Mouse (Mus musculus) CH12.LX (cell line): ENCODE measurements around the gene Vsig10. TPM values are rescaled to one million over a fixed set of nuclear protein-coding genes. Genes with fewer than 3 reads are reported as not detected.

ENCODE experiments used
- DNase-seq: peaks from one replicate; pipeline ENCODE4 v3.0.0-alpha.2; 2013; ENCODE audit errors: extremely low read depth
- H3K27ac ChIP-seq: 2 replicates; pipeline ENCODE4 v1.5.1; 2012; ENCODE audit warnings: low read depth, mild to moderate bottlenecking, control low read depth, moderate library complexity; ENCODE audit not compliant: insufficient read depth
- H3K27me3 ChIP-seq: replicated peaks from 2 replicates; pipeline ENCODE3; 2012; ENCODE audit warnings: inconsistent platforms
- H3K36me3 ChIP-seq, 2 experiments: replicated peaks in 1 of 2; 2 replicates each; pipeline versions ENCODE3 to v1.6.1; 2012; ENCODE audit warnings: inconsistent platforms in 1 of 2, low read length in 1 of 2, mild to moderate bottlenecking in 1 of 2, mixed read lengths in 1 of 2, moderate library complexity in 1 of 2; ENCODE audit not compliant: control insufficient read depth in 1 of 2, insufficient read depth in 1 of 2
- H3K4me1 ChIP-seq, 2 experiments: 2 replicates each; pipeline ENCODE4 v1.6.1; 2012; ENCODE audit warnings: inconsistent platforms in 1 of 2, moderate library complexity in 1 of 2; ENCODE audit not compliant: insufficient read depth in 2 of 2, control insufficient read depth in 1 of 2
- H3K4me2 ChIP-seq: 2 replicates; pipeline ENCODE4 v1.6.1; 2012; ENCODE audit warnings: low read depth, mild to moderate bottlenecking, control low read depth; ENCODE audit not compliant: poor library complexity, insufficient read depth, severe bottlenecking
- H3K4me3 ChIP-seq, 3 experiments: fragments of 150-350 bp in 1 of 3; sonication (generic) in 1 of 3; replicated peaks in 1 of 3; 2 replicates each; pipeline versions ENCODE3 to v1.5.1; 2011 to 2012; ENCODE audit warnings: low read depth in 2 of 3, low read length in 2 of 3, mild to moderate bottlenecking in 2 of 3, moderate library complexity in 2 of 3, control low read depth in 1 of 3, improper control_type of control experiment in 1 of 3, inconsistent platforms in 1 of 3, mixed read lengths in 1 of 3; ENCODE audit not compliant: poor library complexity in 1 of 3
- H3K79me2 ChIP-seq: replicated peaks from 2 replicates; pipeline ENCODE4 v1.6.1; 2012; ENCODE audit warnings: mild to moderate bottlenecking, moderate library complexity; ENCODE audit not compliant: control insufficient read depth, poor library complexity, insufficient read depth, severe bottlenecking; ENCODE audit errors: extremely low read depth
- H3K9ac ChIP-seq: 2 replicates; pipeline ENCODE4 v1.6.1; 2012; ENCODE audit warnings: low read depth, mild to moderate bottlenecking, control low read depth, moderate library complexity; ENCODE audit not compliant: insufficient read depth
- H3K9me3 ChIP-seq: replicated peaks from 2 replicates; pipeline ENCODE3; 2012; ENCODE audit warnings: low read length, inconsistent platforms, mixed read lengths
- CHD2 ChIP-seq: IDR thresholded peaks from 2 replicates; pipeline ENCODE4 v1.6.1; 2011; ENCODE audit warnings: low read length, improper control_type of control experiment
- CTCF ChIP-seq, 2 experiments: IDR thresholded peaks in 1 of 2; conservative IDR thresholded peaks in 1 of 2; 2 replicates each; pipeline ENCODE4 v1.5.1; 2011 to 2012; ENCODE audit warnings: low read depth in 2 of 2, low read length in 2 of 2, improper control_type of control experiment in 1 of 2, inconsistent platforms in 1 of 2, mild to moderate bottlenecking in 1 of 2, moderate library complexity in 1 of 2
- ELF1 ChIP-seq: IDR thresholded peaks from 2 replicates; pipeline ENCODE4 v1.6.1; 2014; ENCODE audit warnings: low read depth, mild to moderate bottlenecking, inconsistent platforms, low read length, improper control_type of control experiment
- EP300 ChIP-seq: IDR thresholded peaks from 2 replicates; pipeline ENCODE4 v1.6.1; 2011; ENCODE audit warnings: low read length, improper control_type of control experiment
- ETS1 ChIP-seq: conservative IDR thresholded peaks from 2 replicates; pipeline ENCODE4 v1.6.1; 2012; ENCODE audit warnings: low read depth, mild to moderate bottlenecking, inconsistent platforms, low read length, improper control_type of control experiment, moderate library complexity
- GABPA ChIP-seq: IDR thresholded peaks from 2 replicates; pipeline ENCODE4 v1.6.1; 2012; ENCODE audit warnings: low read depth, low read length, improper control_type of control experiment, inconsistent platforms; ENCODE audit not compliant: insufficient replicate concordance
- HCFC1 ChIP-seq: IDR thresholded peaks from 2 replicates; pipeline ENCODE4 v1.6.1; 2012; ENCODE audit warnings: low read depth, mild to moderate bottlenecking, inconsistent platforms, low read length, improper control_type of control experiment
- IRF4 ChIP-seq: IDR thresholded peaks from 2 replicates; pipeline ENCODE4 v1.6.1; 2014; ENCODE audit warnings: low read depth, mild to moderate bottlenecking, inconsistent platforms, low read length, improper control_type of control experiment
- JUN ChIP-seq: IDR thresholded peaks from 2 replicates; pipeline ENCODE4 v1.6.1; 2011; ENCODE audit warnings: low read depth, mild to moderate bottlenecking, low read length, improper control_type of control experiment, moderate library complexity; ENCODE audit not compliant: insufficient read depth
- KAT2A ChIP-seq: IDR thresholded peaks from 2 replicates; pipeline ENCODE4 v1.6.1; 2012; ENCODE audit warnings: low read length, improper control_type of control experiment, inconsistent platforms; ENCODE audit not compliant: insufficient replicate concordance
- MXI1 ChIP-seq: IDR thresholded peaks from 2 replicates; pipeline ENCODE4 v1.6.1; 2011; ENCODE audit warnings: mild to moderate bottlenecking, low read depth, low read length, improper control_type of control experiment
- MYC ChIP-seq: IDR thresholded peaks from 2 replicates; pipeline ENCODE4 v1.6.1; 2011; ENCODE audit warnings: low read depth, mild to moderate bottlenecking, improper control_type of control experiment, low read length
- NELFE ChIP-seq: IDR thresholded peaks from 2 replicates; pipeline ENCODE4 v1.6.1; 2011; ENCODE audit warnings: low read depth, low read length, improper control_type of control experiment
- PAX5 ChIP-seq: IDR thresholded peaks from 2 replicates; pipeline ENCODE4 v1.6.1; 2012; ENCODE audit warnings: low read length, inconsistent platforms, mixed read lengths
- RAD21 ChIP-seq: IDR thresholded peaks from 2 replicates; pipeline ENCODE4 v1.6.1; 2011; ENCODE audit warnings: low read depth, mild to moderate bottlenecking, low read length, improper control_type of control experiment, moderate library complexity
- RCOR1 ChIP-seq: conservative IDR thresholded peaks from 2 replicates; pipeline ENCODE4 v1.6.1; 2012; ENCODE audit warnings: low read depth, mild to moderate bottlenecking, inconsistent platforms, low read length, improper control_type of control experiment
- TBP ChIP-seq: conservative IDR thresholded peaks from 2 replicates; pipeline ENCODE4 v1.6.1; 2011; ENCODE audit warnings: low read depth, low read length, improper control_type of control experiment
- TCF12 ChIP-seq: IDR thresholded peaks from 2 replicates; pipeline ENCODE4 v1.6.1; 2014; ENCODE audit warnings: low read depth, mild to moderate bottlenecking, inconsistent platforms, low read length, improper control_type of control experiment
- ZKSCAN1 ChIP-seq: IDR thresholded peaks from 2 replicates; pipeline ENCODE4 v1.6.1; 2012; ENCODE audit warnings: low read depth, inconsistent platforms, low read length, improper control_type of control experiment, borderline replicate concordance
- ZNF384 ChIP-seq: IDR thresholded peaks from 2 replicates; pipeline ENCODE4 v1.6.1; 2012; ENCODE audit warnings: low read depth, low read length, improper control_type of control experiment, inconsistent platforms
- dilution Hi-C: fragments of 300-500 bp; cut with MboI; formaldehyde crosslinking; loops from 2 replicates; pipeline ENCODE4 v1.14.3; 2020; ENCODE audit warnings: low sequenced_read_pairs; ENCODE audit not compliant: extremely low pct_unique_long_range_greater_than_20kb, extremely low pct_ligation_motif_present
- in situ Hi-C: fragments of 300-500 bp; cut with MboI; formaldehyde crosslinking; loops from 3 replicates; pipeline ENCODE4 v1.14.3; 2019; ENCODE audit warnings: low sequenced_read_pairs, low pct_ligation_motif_present, low pct_unique_long_range_greater_than_20kb, mixed read lengths
- polyA plus RNA-seq: library from polyadenylated mRNA; unstranded; fragments of >175 nt; gene quantifications from 2 replicates; pipeline ENCODE4 v1.2.1, GENCODE M21; 2012; ENCODE audit warnings: low read depth; ENCODE audit not compliant: insufficient read length
- total RNA-seq, 2 experiments: library from RNA; depleted of rRNA; stranded (reverse); fragments of 300-350 nt in 1 of 2; fragments of >200 nt in 1 of 2; gene quantifications; 2 replicates each; pipeline ENCODE4 v1.2.3; 2012 to 2014

Vsig10 gene
- total and polyA plus RNA-seq, 3 experiments = 2.1 to 4.7 (median 3.9) TPM

- H3K36me3 ChIP-seq = peaks cover 10 to 13% of the 10 kb centered on the region in 2 experiments
- H3K79me2 ChIP-seq = peaks cover 22% of the 10 kb centered on the region
- dilution Hi-C loops = no loop called here
- in situ Hi-C loops = loop anchor here (10.0 kb wide), 1 partner anchor 175 kb away; the partner anchor contains the start of gene Suds3
- H3K27me3 ChIP-seq = peaks cover 4% of the 10 kb centered on the region
- H3K4me3 ChIP-seq = no peak overlapping the region
- no peak overlapping the region for H3K27ac ChIP-seq
- H3K9ac ChIP-seq = no peak overlapping the region
- H3K4me2 ChIP-seq = no peak overlapping the region
- H3K9me3 ChIP-seq = peaks cover 2% of the 10 kb centered on the region
- TF ChIP-seq RCOR1 (no peak), CTCF (conservative IDR thresholded peaks at IDR 0.05 in 1 of 2, IDR thresholded peaks at IDR 0.05 in 1 of 2; ENCODE audit: low read depth in 2 of 2, low read length in 2 of 2) (no peak), RAD21 (no peak), IRF4 (no peak), CHD2 (no peak), ZNF384 (no peak), EP300 (no peak), GABPA (no peak), ELF1 (no peak), ZKSCAN1 (no peak), MYC (no peak), NELFE (no peak), ETS1 (no peak), KAT2A (no peak), MXI1 (no peak), TCF12 (no peak), PAX5 (no peak), JUN (no peak)
- peaks cover 5 to 23% of the 10 kb centered on the region in 2 experiments for H3K4me1 ChIP-seq
- no peak for DNase-seq
These were observed 29.2 kb upstream of the Vsig10 start for GRCm38 (mm10) chr5:117289646-117290045.

GRCm38 (mm10) chr5:117290081-117290480, 28.8 kb upstream of the Vsig10 start:
- peaks cover 22% of the 10 kb centered on the region for H3K79me2 ChIP-seq
- no peak overlapping the region for H3K27ac ChIP-seq
- H3K4me1 ChIP-seq = peaks cover 5 to 19% of the 10 kb centered on the region in 2 experiments
- no peak for DNase-seq
- no peak overlapping the region for H3K9ac ChIP-seq
- in situ Hi-C loops = no loop called here
- no peak overlapping the region for H3K4me3 ChIP-seq
- peaks cover 4% of the 10 kb centered on the region for H3K27me3 ChIP-seq
- TF ChIP-seq TBP (no peak), HCFC1 (no peak), CTCF (conservative IDR thresholded peaks at IDR 0.05 in 1 of 2, IDR thresholded peaks at IDR 0.05 in 1 of 2; ENCODE audit: low read depth in 2 of 2, low read length in 2 of 2) (peak; percentile 15 to 38; a peak in 2 of 4 replicates)
- dilution Hi-C loops = no loop called here
- peaks cover 2% of the 10 kb centered on the region for H3K9me3 ChIP-seq
- no peak overlapping the region for H3K4me2 ChIP-seq
- peaks cover 7 to 9% of the 10 kb centered on the region in 2 experiments for H3K36me3 ChIP-seq
